Mouse (Mus musculus) forebrain, postnatal 0 days (tissue): Measurements from ENCODE around the gene Pigo. TPM values are rescaled to one million over a fixed set of nuclear protein-coding genes. Genes with fewer than 3 reads are reported as not detected.

Experiments used
- ATAC-seq: fragments of 200-750 bp; cut with Nextera tagmentation; 2 replicates; pipeline ENCODE4 v1.8.0; 2017; ENCODE audit warnings: mild to moderate bottlenecking, moderate library complexity
- DNase-seq: peaks from one replicate; pipeline ENCODE4 v3.0.0-alpha.2; 2015
- H3K27ac ChIP-seq: fragments of 300-500 bp; sonication (generic); 2 replicates; pipeline ENCODE4 v1.5.1; 2014; ENCODE audit warnings: low read depth, mild to moderate bottlenecking, antibody characterized with exemption, low read length, moderate library complexity, mixed read lengths
- H3K27me3 ChIP-seq: fragments of 300-500 bp; sonication (generic); 2 replicates; pipeline ENCODE4 v1.6.1; 2014; ENCODE audit warnings: mild to moderate bottlenecking, low read length, mixed read lengths; ENCODE audit not compliant: insufficient read depth
- H3K36me3 ChIP-seq: fragments of 300-500 bp; sonication (generic); 2 replicates; pipeline ENCODE4 v1.6.1; 2014; ENCODE audit warnings: mild to moderate bottlenecking, moderate library complexity; ENCODE audit not compliant: insufficient read depth
- H3K4me1 ChIP-seq: fragments of 300-500 bp; sonication (generic); 2 replicates; pipeline ENCODE4 v1.6.1; 2014; ENCODE audit warnings: antibody characterized with exemption; ENCODE audit not compliant: insufficient read depth
- H3K4me2 ChIP-seq: fragments of 300-500 bp; sonication (generic); 2 replicates; pipeline ENCODE4 v1.6.1; 2014; ENCODE audit warnings: low read depth, mild to moderate bottlenecking, moderate library complexity
- H3K4me3 ChIP-seq: fragments of 300-500 bp; sonication (generic); 2 replicates; pipeline ENCODE4 v1.5.1; 2014; ENCODE audit warnings: low read depth, low read length, mixed read lengths
- H3K9ac ChIP-seq: fragments of 300-500 bp; sonication (generic); 2 replicates; pipeline ENCODE4 v1.6.1; 2014; ENCODE audit warnings: mild to moderate bottlenecking
- H3K9me3 ChIP-seq: fragments of 300-500 bp; sonication (generic); 2 replicates; pipeline ENCODE4 v1.6.1; 2016; ENCODE audit warnings: low read length
- CTCF ChIP-seq: sonication (generic); IDR thresholded peaks from 2 replicates; pipeline ENCODE4 v1.5.1; 2016; ENCODE audit warnings: antibody characterized with exemption, control low read depth, low read depth
- WGBS: fragments of 180-500 bp; shearing (Covaris S2); extraction: QIAGEN DNeasy Blood & Tissue Kit; methylation state at CpG from one replicate; pipeline ENCODE4 v1.1.7; 2014; 5-methylcytosine and 5-hydroxymethylcytosine counted together
- polyA plus RNA-seq: library from polyadenylated mRNA; unstranded; fragments of >200 nt; fragmentation: Nextera tagmentation; extraction: Ambion mirVana; gene quantifications from 2 replicates; pipeline ENCODE4 v1.2.1, GENCODE M21; 2015
- total RNA-seq: library from RNA; depleted of rRNA; stranded (reverse); fragments of >200 nt; gene quantifications from 2 replicates; pipeline ENCODE4 v1.2.3, GENCODE M21; 2014

The Pigo gene
- total and polyA plus RNA-seq, 2 experiments from 2014 or later: 20.3 to 21.9 TPM

DNA sequence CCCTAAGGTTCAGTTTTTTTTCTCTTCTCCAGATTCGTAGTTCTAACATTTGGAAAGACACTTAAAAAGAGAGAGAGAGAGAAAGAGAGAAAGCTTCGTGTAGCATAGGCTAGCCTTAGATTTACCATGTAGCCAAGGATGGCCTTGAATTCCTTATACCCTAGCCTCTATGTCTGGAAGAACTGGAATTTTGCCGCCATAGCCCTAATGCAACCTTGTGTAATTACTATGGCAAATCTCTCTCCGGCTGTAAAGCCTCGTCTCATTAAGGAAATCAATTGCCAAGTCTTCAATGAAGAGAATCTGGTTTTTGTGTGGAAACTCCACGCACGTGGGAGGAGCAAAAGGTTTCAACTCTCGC is 32.8 kb upstream of the Pigo start:
- H3K4me2 ChIP-seq: peak overlapping the region; percentile 59
- H3K4me3 ChIP-seq: peak overlapping the region; percentile 65
- TF ChIP-seq CTCF: no peak
- peaks cover 4% of the 10 kb centered on the region; the same call in 1 of the 2 replicates for H3K4me1 ChIP-seq
- H3K9ac ChIP-seq: peak overlapping the region; percentile 62
- DNase-seq: no peak
- no peak overlapping the region; the same call in 1 of the 2 replicates for H3K27ac ChIP-seq
- 16% methylated on average over 8 of the region's 8 CpGs for WGBS
- no peaks in the 10 kb centered on the region for H3K27me3 ChIP-seq
- H3K9me3 ChIP-seq: no peaks in the 10 kb centered on the region
- no peaks in the 10 kb centered on the region for H3K36me3 ChIP-seq
- no peak; the same call in 1 of the 2 replicates for ATAC-seq

DNA sequence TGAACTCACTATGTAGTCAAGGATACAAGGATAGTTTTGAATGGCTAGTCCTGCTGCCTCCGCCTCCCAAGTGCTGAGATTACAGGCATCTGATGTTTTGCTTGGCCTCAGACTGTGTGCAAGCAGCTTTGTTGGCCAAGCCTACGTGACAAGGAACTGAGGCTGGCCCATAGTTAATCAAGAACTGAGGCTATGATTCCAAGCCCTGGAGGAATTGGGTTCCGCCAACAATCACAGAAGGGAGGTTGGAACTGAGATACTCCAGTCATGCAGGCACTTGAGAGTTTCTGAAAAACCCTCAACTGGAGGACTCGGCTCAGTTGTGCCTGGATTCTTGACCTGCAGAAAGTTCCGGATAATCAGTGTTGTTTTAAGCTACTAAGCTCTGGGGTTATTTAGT is 32.0 kb upstream of the Pigo start:
- no peak for ATAC-seq
- peaks cover 4% of the 10 kb centered on the region; the same call in 1 of the 2 replicates for H3K4me1 ChIP-seq
- TF ChIP-seq CTCF: no peak
- H3K9ac ChIP-seq: no peak overlapping the region
- H3K9me3 ChIP-seq: no peaks in the 10 kb centered on the region
- H3K36me3 ChIP-seq: no peaks in the 10 kb centered on the region
- no peak overlapping the region for H3K27ac ChIP-seq
- 89% methylated on average over 5 of the region's 5 CpGs for WGBS
- H3K27me3 ChIP-seq: no peaks in the 10 kb centered on the region
- no peak for DNase-seq
- no peak overlapping the region for H3K4me3 ChIP-seq
- H3K4me2 ChIP-seq: no peak overlapping the region

DNA sequence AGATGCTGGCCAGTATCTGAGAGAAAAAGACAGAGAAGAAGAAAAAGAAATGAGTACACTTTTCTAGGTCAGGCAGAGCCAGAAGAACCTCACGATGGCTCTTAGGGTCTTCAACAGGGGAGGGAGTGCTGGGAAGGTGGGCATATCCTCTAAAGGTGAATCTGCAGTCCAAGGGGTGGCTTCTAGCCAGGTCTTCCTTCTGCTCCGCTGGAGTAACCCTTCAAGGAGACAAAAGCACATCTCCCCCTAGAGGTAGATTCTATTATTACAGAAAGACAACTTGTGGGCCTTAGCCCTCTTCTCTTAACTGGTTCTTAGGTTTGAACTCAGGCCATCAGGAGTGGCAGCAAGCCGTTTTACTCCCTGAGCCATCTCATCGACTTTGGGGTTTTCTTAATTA is 27.0 kb upstream of the Pigo start:
- ATAC-seq (no peak), DNase-seq (no peak)
- TF ChIP-seq CTCF: peak; percentile 62
- Histone ChIP-seq H3K9ac (no peak overlapping the region), H3K4me1 (no peaks in the 10 kb centered on the region), H3K4me3 (no peak overlapping the region), H3K36me3 (no peaks in the 10 kb centered on the region), H3K27ac (no peak overlapping the region), H3K4me2 (no peak overlapping the region), H3K9me3 (no peaks in the 10 kb centered on the region), H3K27me3 (no peaks in the 10 kb centered on the region)
- WGBS: 12% methylated on average over 4 of the region's 4 CpGs

DNA sequence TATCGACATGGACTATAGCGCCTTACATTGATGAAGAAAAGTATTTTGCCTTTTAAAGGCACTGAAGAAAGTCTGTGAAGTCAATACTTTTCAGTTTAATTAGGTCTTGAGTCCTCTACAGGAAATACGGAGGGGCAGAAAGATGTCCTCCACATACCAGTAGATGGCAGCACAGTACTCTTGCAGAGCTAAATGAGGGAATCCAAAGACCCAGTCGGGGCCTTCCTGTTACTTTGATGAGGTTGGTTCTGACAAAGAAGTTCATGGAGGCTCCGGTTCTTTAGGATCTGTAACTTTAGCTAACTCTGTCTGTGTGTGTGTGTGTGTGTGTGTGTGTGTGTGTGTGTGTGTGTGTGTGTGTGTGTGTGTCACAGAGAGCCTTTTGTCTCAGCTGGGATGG is 21.6 kb upstream of the Pigo start:
- ATAC-seq (peak; percentile 17; the same call in 1 of the 2 replicates), DNase-seq (peak; percentile 92)
- TF ChIP-seq CTCF: peak; percentile 88
- Histone ChIP-seq H3K4me1 (peaks cover 8% of the 10 kb centered on the region; the same call in 1 of the 2 replicates), H3K4me3 (no peak overlapping the region), H3K36me3 (no peaks in the 10 kb centered on the region), H3K9me3 (no peaks in the 10 kb centered on the region), H3K27me3 (no peaks in the 10 kb centered on the region), H3K4me2 (peak overlapping the region; percentile 1; the same call in 1 of the 2 replicates), H3K9ac (no peak overlapping the region), H3K27ac (no peak overlapping the region)
- WGBS: 6% methylated on average over 5 of the region's 5 CpGs

DNA sequence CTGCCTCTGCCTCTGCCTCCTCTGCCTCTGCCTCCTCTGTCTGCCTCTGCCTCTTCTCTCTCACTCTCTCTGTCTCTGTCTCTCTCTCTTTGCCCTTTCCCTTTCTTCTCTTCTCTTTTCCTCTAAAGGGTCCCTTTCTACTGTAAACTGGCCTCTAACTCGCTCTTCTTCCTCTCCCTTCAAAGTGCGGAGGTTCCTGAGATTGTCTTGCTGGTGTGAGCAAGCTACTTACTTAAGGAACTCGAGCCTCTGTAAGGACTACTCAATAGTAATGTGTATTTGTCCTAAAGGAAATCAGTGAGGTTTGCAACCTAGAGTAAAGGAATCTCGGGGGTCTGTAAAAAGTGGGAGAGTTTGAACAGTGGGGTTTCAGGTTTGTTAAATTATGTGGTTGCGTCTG is 21.0 kb upstream of the Pigo start:
- Histone ChIP-seq H3K4me2 (peak overlapping the region; percentile 88), H3K27me3 (no peaks in the 10 kb centered on the region), H3K9ac (no peak overlapping the region), H3K9me3 (no peaks in the 10 kb centered on the region), H3K4me3 (0 out of 2 replicates have a peak overlapping the region, but pooled peaks have one; percentile 2), H3K27ac (peak overlapping the region; percentile 40; the same call in 1 of the 2 replicates), H3K36me3 (no peaks in the 10 kb centered on the region), H3K4me1 (peaks cover 8% of the 10 kb centered on the region; the same call in 1 of the 2 replicates)
- 59% methylated on average over 5 of the region's 5 CpGs for WGBS
- ATAC-seq (no peak), DNase-seq (no peak)
- TF ChIP-seq CTCF: no peak

DNA sequence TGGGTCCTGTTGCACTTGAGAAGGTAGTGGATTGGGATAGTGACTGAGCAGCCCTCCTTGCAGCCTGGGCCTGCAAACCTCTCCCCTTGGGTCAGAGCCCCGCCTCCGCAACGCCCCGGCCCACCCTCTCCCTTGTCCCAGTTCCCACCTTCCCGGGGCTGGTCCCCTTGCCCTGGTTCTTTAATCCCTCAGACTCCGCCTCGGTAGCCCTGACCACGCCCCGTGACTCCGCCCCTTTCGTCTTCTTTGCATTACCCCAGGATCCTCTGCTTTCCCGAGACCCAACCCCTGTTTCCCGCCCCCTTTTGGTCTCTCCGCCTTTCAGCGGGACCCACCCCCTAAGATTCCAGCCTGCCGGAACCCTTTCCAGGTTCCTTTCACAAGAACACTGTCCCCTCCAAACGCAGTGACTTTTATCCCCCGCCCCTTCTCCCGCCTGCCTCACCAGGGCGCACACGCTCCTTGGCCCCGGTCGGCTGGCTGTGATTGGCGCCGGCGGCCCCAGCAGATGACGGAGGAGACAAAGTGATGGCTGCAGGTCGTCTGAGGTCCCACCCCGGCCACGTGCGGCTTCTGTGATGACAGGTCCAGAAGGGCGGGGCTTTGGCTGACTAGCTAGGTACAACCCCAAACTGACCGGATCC is 20.2 kb upstream of the Pigo start, which contains the start of gene Fam214b:
Gene Fam214b, minus strand, starts transcription at position 562 of the 644 bp plus-strand sequence.
- H3K9ac ChIP-seq: peak within 1 kb of the TSS; percentile 64
- no peaks in the 10 kb centered on the region for H3K27me3 ChIP-seq
- peak; percentile 88 for ATAC-seq
- H3K4me1 ChIP-seq: peaks cover 8% of the 10 kb centered on the region; the same call in 1 of the 2 replicates
- peak; percentile 94 for DNase-seq
- peak within 1 kb of the TSS; percentile 63 for H3K4me3 ChIP-seq
- peak within 1 kb of the TSS; percentile 88 for H3K4me2 ChIP-seq
- no peaks in the 10 kb centered on the region for H3K9me3 ChIP-seq
- H3K27ac ChIP-seq: peak within 1 kb of the TSS; percentile 85
- no peak; the same call in 1 of the 2 replicates for TF ChIP-seq CTCF
- no peaks in the 10 kb centered on the region for H3K36me3 ChIP-seq
- WGBS: under 1% methylated on average over 33 of the region's 33 CpGs

DNA sequence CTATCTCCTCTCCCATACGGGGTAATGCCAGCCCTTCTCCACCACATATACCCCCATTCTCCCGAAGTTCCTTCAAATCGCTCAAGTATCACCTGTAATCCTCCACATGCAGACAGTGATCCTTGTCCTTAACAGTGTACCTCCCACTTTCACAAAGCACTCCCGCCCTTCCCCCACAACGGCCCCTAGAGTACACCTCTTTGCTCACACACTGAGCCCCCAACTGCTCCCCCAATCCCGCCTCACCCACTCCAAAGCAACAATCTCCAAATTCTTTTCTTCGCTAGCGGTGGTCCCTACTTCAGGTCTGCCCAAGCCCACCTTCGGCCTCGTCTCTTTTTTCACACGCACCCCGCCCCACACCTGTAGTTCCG is 19.7 kb upstream of the Pigo start:
- Histone ChIP-seq H3K27ac (peak overlapping the region; percentile 85), H3K27me3 (no peaks in the 10 kb centered on the region), H3K9me3 (no peaks in the 10 kb centered on the region), H3K4me2 (peak overlapping the region; percentile 88), H3K4me1 (peaks cover 8% of the 10 kb centered on the region), H3K9ac (peak overlapping the region; percentile 64), H3K36me3 (no peaks in the 10 kb centered on the region), H3K4me3 (peak overlapping the region; percentile 63)
- ATAC-seq (peak; percentile 0; the same call in 1 of the 2 replicates), DNase-seq (no peak)
- TF ChIP-seq CTCF: no peak
- 1% methylated on average over 13 of the region's 13 CpGs for WGBS
